Mouse (Mus musculus) hindbrain, embryonic 14.5 days (tissue): ENCODE measurements at regions not wholly inside any gene's neighbourhood (a gene's known extent, or its start where the extent isn't known, plus 50 kb on each side); places are given as distances from the start of the nearest gene placed in this dataset.
"Not testable (repeated sequence)": the region's sequence is repeated elsewhere in the genome, so short reads cannot be mapped to it uniquely, and the experiment has no call there.

Source experiments
- ATAC-seq: fragments of 200-750 bp; cut with Nextera tagmentation; 2 replicates; pipeline ENCODE4 v1.8.0; 2017; ENCODE audit warnings: moderate number of reproducible peaks, mild to moderate bottlenecking, moderate TSS enrichment, moderate library complexity; ENCODE audit not compliant: low FRiP score
- DNase-seq: peaks from one replicate; pipeline ENCODE4 v3.0.0-alpha.2; 2015; ENCODE audit warnings: low spot score
- H3K27ac ChIP-seq: fragments of 300-500 bp; sonication (generic); 2 replicates; pipeline ENCODE4 v1.5.1; 2014; ENCODE audit warnings: mild to moderate bottlenecking, moderate library complexity
- H3K27me3 ChIP-seq: fragments of 300-500 bp; sonication (generic); 2 replicates; pipeline ENCODE4 v1.6.1; 2014; ENCODE audit warnings: mild to moderate bottlenecking, low read length, mixed read lengths; ENCODE audit not compliant: control insufficient read depth, insufficient read depth
- H3K36me3 ChIP-seq: fragments of 300-500 bp; sonication (generic); replicated peaks from 2 replicates; pipeline ENCODE4 v1.6.1; 2014; ENCODE audit not compliant: control insufficient read depth, insufficient read depth
- H3K4me1 ChIP-seq: fragments of 300-500 bp; sonication (generic); replicated peaks from 2 replicates; pipeline ENCODE4 v1.6.1; 2014; ENCODE audit warnings: antibody characterized with exemption, low read length, mixed read lengths; ENCODE audit not compliant: control insufficient read depth, insufficient read depth
- H3K4me2 ChIP-seq: fragments of 300-500 bp; sonication (generic); replicated peaks from 2 replicates; pipeline ENCODE4 v1.6.1; 2014; ENCODE audit warnings: mild to moderate bottlenecking, moderate library complexity
- H3K4me3 ChIP-seq: fragments of 300-500 bp; sonication (generic); replicated peaks from 2 replicates; pipeline ENCODE4 v1.5.1; 2014; ENCODE audit warnings: mild to moderate bottlenecking, low read length
- H3K9ac ChIP-seq: fragments of 300-500 bp; sonication (generic); 2 replicates; pipeline ENCODE4 v1.6.1; 2014
- H3K9me3 ChIP-seq: fragments of 300-500 bp; sonication (generic); 2 replicates; pipeline ENCODE4 v1.6.1; 2016; ENCODE audit warnings: low read length; ENCODE audit not compliant: control insufficient read depth
- WGBS: fragments of 180-500 bp; shearing (Covaris S2); extraction: QIAGEN DNeasy Blood & Tissue Kit; methylation state at CpG from one replicate; pipeline ENCODE4 v1.1.7; 2014; 5-methylcytosine and 5-hydroxymethylcytosine counted together

- not testable (repeated sequence) for H3K4me3 ChIP-seq, H3K36me3 ChIP-seq, H3K4me2 ChIP-seq, H3K9ac ChIP-seq, DNase-seq, ATAC-seq, H3K9me3 ChIP-seq, H3K4me1 ChIP-seq, H3K27me3 ChIP-seq, H3K27ac ChIP-seq
Observed at GRCm38 (mm10) chr6:67954570-67954969, 419.0 kb upstream of the Tacstd2 start.

GRCm38 (mm10) chr6:67931499-67931898 lies 395.9 kb upstream of the Tacstd2 start:
- not testable (repeated sequence) for H3K4me2 ChIP-seq, H3K9me3 ChIP-seq, ATAC-seq, H3K27me3 ChIP-seq, H3K36me3 ChIP-seq, H3K4me1 ChIP-seq, DNase-seq, H3K9ac ChIP-seq, H3K4me3 ChIP-seq, H3K27ac ChIP-seq
- WGBS = 48% methylated on average over 8 of the region's 8 CpGs

GRCm38 (mm10) chr6:67922537-67922936 lies 386.9 kb upstream of the Tacstd2 start:
- Histone ChIP-seq H3K4me3 (no peak overlapping the region), H3K9me3 (no peaks in the 10 kb centered on the region), H3K4me2 (no peak overlapping the region), H3K27ac (no peak overlapping the region), H3K36me3 (no peaks in the 10 kb centered on the region), H3K9ac (no peak overlapping the region), H3K4me1 (no peaks in the 10 kb centered on the region), H3K27me3 (no peaks in the 10 kb centered on the region)
- DNase-seq (no peak), ATAC-seq (no peak)

GRCm38 (mm10) chr6:67913903-67914302 lies 378.3 kb upstream of the Tacstd2 start:
- Histone ChIP-seq H3K4me3 (no peak overlapping the region), H3K9ac (no peak overlapping the region), H3K4me2 (no peak overlapping the region), H3K9me3 (no peaks in the 10 kb centered on the region), H3K27me3 (no peaks in the 10 kb centered on the region), H3K36me3 (no peaks in the 10 kb centered on the region), H3K4me1 (no peaks in the 10 kb centered on the region), H3K27ac (no peak overlapping the region)
- no peak for DNase-seq
- no peak for ATAC-seq
- WGBS = 67% methylated on average over 2 of the region's 2 CpGs

GRCm38 (mm10) chr6:67913309-67913708 lies 377.7 kb upstream of the Tacstd2 start:
- Histone ChIP-seq H3K4me2 (no peak overlapping the region), H3K27me3 (no peaks in the 10 kb centered on the region), H3K9me3 (no peaks in the 10 kb centered on the region), H3K36me3 (no peaks in the 10 kb centered on the region), H3K4me1 (no peaks in the 10 kb centered on the region), H3K9ac (no peak overlapping the region), H3K4me3 (no peak overlapping the region), H3K27ac (no peak overlapping the region)
- DNase-seq (no peak), ATAC-seq (no peak)
- WGBS = 73% methylated on average over 3 of the region's 3 CpGs

- Histone ChIP-seq H3K36me3 (no peaks in the 10 kb centered on the region), H3K9ac (no peak overlapping the region), H3K27me3 (no peaks in the 10 kb centered on the region), H3K9me3 (no peaks in the 10 kb centered on the region), H3K4me1 (no peaks in the 10 kb centered on the region), H3K4me3 (no peak overlapping the region), H3K4me2 (no peak overlapping the region), H3K27ac (no peak overlapping the region)
- 88% methylated on average over 3 of the region's 3 CpGs for WGBS
- ATAC-seq = no peak
- no peak for DNase-seq
Observed at GRCm38 (mm10) chr6:67896495-67896894, 360.9 kb upstream of the Tacstd2 start.

- Histone ChIP-seq H3K9me3 (no peaks in the 10 kb centered on the region), H3K36me3 (no peaks in the 10 kb centered on the region), H3K4me2 (no peak overlapping the region), H3K4me1 (no peaks in the 10 kb centered on the region), H3K27me3 (no peaks in the 10 kb centered on the region), H3K4me3 (no peak overlapping the region), H3K9ac (no peak overlapping the region), H3K27ac (no peak overlapping the region)
- no peak for ATAC-seq
- DNase-seq = no peak
- 96% methylated on average over 2 of the region's 2 CpGs for WGBS
Observed at GRCm38 (mm10) chr6:67895858-67896257, 360.3 kb upstream of the Tacstd2 start.

- 67% methylated on average over 2 of the region's 2 CpGs for WGBS
- Histone ChIP-seq H3K9me3 (no peaks in the 10 kb centered on the region), H3K36me3 (no peaks in the 10 kb centered on the region), H3K27me3 (no peaks in the 10 kb centered on the region), H3K27ac (no peak overlapping the region), H3K4me3 (no peak overlapping the region), H3K9ac (no peak overlapping the region), H3K4me1 (no peaks in the 10 kb centered on the region), H3K4me2 (no peak overlapping the region)
- DNase-seq = no peak
- ATAC-seq = no peak
Observed at GRCm38 (mm10) chr6:67887586-67887985, 352.0 kb upstream of the Tacstd2 start.

- ATAC-seq (no peak), DNase-seq (no peak)
- Histone ChIP-seq H3K4me1 (no peaks in the 10 kb centered on the region), H3K27ac (no peak overlapping the region), H3K4me3 (no peak overlapping the region), H3K9me3 (no peaks in the 10 kb centered on the region), H3K27me3 (no peaks in the 10 kb centered on the region), H3K4me2 (no peak overlapping the region), H3K9ac (no peak overlapping the region), H3K36me3 (no peaks in the 10 kb centered on the region)
- 90% methylated on average over 5 of the region's 5 CpGs for WGBS
Observed at GRCm38 (mm10) chr6:67884893-67885292, 349.3 kb upstream of the Tacstd2 start.

GRCm38 (mm10) chr6:67881476-67881875 lies 345.9 kb upstream of the Tacstd2 start:
- ATAC-seq = not testable (repeated sequence)
- WGBS = 70% methylated on average over 4 of the region's 5 CpGs

More at GRCm38 (mm10) chr6:67881476-67881875, 345.9 kb upstream of the Tacstd2 start:
- H3K4me2 ChIP-seq, H3K27ac ChIP-seq, H3K4me1 ChIP-seq, H3K4me3 ChIP-seq, H3K36me3 ChIP-seq, H3K27me3 ChIP-seq, H3K9me3 ChIP-seq, DNase-seq, H3K9ac ChIP-seq: not testable (repeated sequence)
